Mouse (Mus musculus) hindbrain, embryonic 10.5 days (tissue): ENCODE measurements around the gene Slc25a18. TPM values are rescaled to one million over a fixed set of nuclear protein-coding genes. Genes with fewer than 3 reads are reported as not detected.

Experiments used
- DNase-seq: peaks from one replicate; pipeline ENCODE4 v3.0.0-alpha.2; 2017; ENCODE audit warnings: low spot score
- H3K27ac ChIP-seq: fragments of 300-500 bp; sonication (generic); 2 replicates; pipeline ENCODE4 v1.5.1; 2016; ENCODE audit warnings: mild to moderate bottlenecking, moderate library complexity
- H3K27me3 ChIP-seq: fragments of 300-500 bp; sonication (generic); 2 replicates; pipeline ENCODE4 v1.6.1; 2016; ENCODE audit warnings: mild to moderate bottlenecking; ENCODE audit not compliant: poor library complexity, insufficient read depth, severe bottlenecking
- H3K36me3 ChIP-seq: fragments of 300-500 bp; sonication (generic); 2 replicates; pipeline ENCODE4 v1.6.1; 2016; ENCODE audit warnings: mild to moderate bottlenecking, moderate library complexity
- H3K4me1 ChIP-seq: fragments of 300-500 bp; sonication (generic); replicated peaks from 2 replicates; pipeline ENCODE4 v1.6.1; 2016; ENCODE audit warnings: mild to moderate bottlenecking
- H3K4me3 ChIP-seq: fragments of 300-500 bp; sonication (generic); 2 replicates; pipeline ENCODE4 v1.5.1; 2016; ENCODE audit warnings: mild to moderate bottlenecking, moderate library complexity
- H3K9me3 ChIP-seq: fragments of 300-500 bp; sonication (generic); 2 replicates; pipeline ENCODE4 v1.6.1; 2016; ENCODE audit warnings: mild to moderate bottlenecking, moderate library complexity
- WGBS: fragments of 180-500 bp; shearing (Covaris S2); methylation state at CpG from one replicate; pipeline ENCODE4 v1.1.7; 2016; 5-methylcytosine and 5-hydroxymethylcytosine counted together
- polyA plus RNA-seq: library from polyadenylated mRNA; unstranded; fragments of >200 nt; fragmentation: Nextera tagmentation; extraction: Ambion mirVana; gene quantifications from 2 replicates; pipeline ENCODE4 v1.2.1, GENCODE M21; 2016

Gene Slc25a18
- polyA plus RNA-seq, result 0.25 and 1.4 TPM in 2 replicates

DNA sequence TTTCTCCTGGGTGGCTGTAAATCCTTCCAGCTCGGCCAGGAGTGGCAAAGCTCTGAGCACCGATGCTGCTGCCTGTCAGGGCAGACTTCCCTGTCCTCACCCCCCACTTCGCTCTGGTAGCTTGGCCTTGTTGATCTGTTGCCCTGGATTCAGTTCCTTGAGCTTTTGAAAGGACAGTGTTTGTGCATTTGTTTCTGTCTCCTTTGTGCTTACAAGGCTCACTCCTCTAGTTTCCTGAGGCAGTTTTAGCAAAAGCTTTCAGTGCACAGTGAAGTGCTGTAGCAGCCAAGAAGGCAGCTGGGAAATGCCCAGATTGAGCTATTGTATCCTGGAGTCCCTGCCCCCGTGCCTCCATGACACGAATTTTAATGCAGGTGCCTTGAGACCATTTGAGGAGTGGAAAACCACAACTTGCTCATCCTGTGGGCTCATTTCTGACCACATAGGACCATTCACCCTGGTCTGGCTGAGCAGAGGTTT is at the start of gene Slc25a18:
Gene Slc25a18 (plus strand): TSS at position 430 of the 480 bp plus-strand sequence.
- Histone ChIP-seq H3K9me3 (no peaks in the 10 kb centered on the region), H3K36me3 (peaks cover 52% of the 10 kb centered on the region), H3K27ac (peak within 1 kb of the TSS; percentile 82), H3K27me3 (no peaks in the 10 kb centered on the region), H3K4me3 (no peak within 1 kb of the TSS), H3K4me1 (peaks cover 25% of the 10 kb centered on the region)
- 54% methylated on average over 5 of the region's 5 CpGs for WGBS
- peak; percentile 30 for DNase-seq

DNA sequence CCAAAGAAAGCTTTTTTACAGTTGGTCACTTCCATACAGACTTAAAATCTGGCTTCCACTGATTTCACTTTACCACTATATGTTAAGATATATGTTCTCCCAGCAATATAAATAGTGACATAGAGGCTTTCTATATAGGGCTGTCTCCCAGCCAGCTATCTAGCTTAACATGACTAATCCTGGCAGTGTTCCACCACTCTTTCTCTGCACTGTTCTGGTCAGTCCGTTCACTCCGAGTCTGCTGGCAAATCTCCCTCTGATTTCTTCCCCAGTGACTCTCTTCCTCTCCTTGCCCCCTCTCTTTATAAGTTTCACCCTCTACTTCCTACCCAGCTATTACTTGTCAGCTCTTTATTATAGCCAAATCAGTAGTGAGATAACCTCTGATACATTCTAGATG is 47.4 kb upstream of the Slc25a18 start:
- Histone ChIP-seq H3K36me3 (peaks cover 19% of the 10 kb centered on the region), H3K4me3 (no peak overlapping the region), H3K27me3 (no peaks in the 10 kb centered on the region), H3K4me1 (no peaks in the 10 kb centered on the region), H3K27ac (no peak overlapping the region), H3K9me3 (no peaks in the 10 kb centered on the region)
- 92% methylated on average over 2 of the region's 2 CpGs for WGBS
- DNase-seq, result no peak

DNA sequence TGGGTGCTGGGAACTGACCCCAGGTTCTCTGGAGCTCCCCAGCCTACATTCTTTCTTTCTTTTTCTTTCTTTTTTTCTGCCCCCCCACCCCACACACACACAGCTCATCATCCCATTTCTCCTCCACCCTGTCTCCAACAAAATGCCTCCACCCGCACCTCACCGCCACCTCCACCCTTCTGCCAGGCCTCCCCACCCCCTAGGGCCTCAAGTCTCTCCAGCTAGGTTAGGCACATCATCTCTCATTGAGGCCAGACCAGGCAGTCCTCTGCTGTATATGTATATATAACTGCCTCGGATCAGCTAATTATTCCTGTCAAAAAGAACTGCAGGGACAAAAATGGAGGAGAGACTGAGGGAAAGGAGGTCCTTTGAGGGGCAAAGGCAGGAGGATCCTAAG is 37.4 kb upstream of the Slc25a18 start:
- 89% methylated on average over 3 of the region's 3 CpGs for WGBS

DNA sequence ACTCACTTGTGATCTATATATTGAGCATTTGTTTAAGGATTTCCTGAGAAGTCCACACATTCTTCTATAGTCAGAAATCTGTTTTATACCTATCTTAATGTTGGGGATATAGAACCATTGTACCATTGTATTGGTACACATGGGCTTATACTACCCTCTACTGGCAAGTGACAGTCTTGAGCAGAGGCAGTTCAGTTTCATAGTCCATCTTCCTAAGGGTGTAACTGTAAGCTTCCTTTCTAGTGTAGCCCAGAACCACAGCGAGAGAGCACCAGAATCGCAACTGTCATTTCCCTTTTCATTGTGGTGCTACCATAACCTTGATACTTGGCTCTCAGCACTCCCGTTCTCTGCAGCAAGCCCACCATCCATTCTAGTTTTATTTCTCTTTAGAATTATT is 36.8 kb upstream of the Slc25a18 start:
- 84% methylated on average over 3 of the region's 3 CpGs for WGBS
- no peak overlapping the region for H3K4me3 ChIP-seq
- no peaks in the 10 kb centered on the region for H3K27me3 ChIP-seq
- no peaks in the 10 kb centered on the region for H3K4me1 ChIP-seq
- no peak overlapping the region for H3K27ac ChIP-seq
- DNase-seq, result no peak
- no peaks in the 10 kb centered on the region for H3K9me3 ChIP-seq
- peaks cover 65% of the 10 kb centered on the region for H3K36me3 ChIP-seq

More for the DNA sequence above, 37.4 kb upstream of the Slc25a18 start:
- H3K4me3 ChIP-seq, result no peak overlapping the region
- no peak for DNase-seq
- H3K27me3 ChIP-seq, result no peaks in the 10 kb centered on the region
- H3K27ac ChIP-seq, result no peak overlapping the region
- no peaks in the 10 kb centered on the region for H3K4me1 ChIP-seq
- H3K36me3 ChIP-seq, result peaks cover 68% of the 10 kb centered on the region
- H3K9me3 ChIP-seq, result no peaks in the 10 kb centered on the region

DNA sequence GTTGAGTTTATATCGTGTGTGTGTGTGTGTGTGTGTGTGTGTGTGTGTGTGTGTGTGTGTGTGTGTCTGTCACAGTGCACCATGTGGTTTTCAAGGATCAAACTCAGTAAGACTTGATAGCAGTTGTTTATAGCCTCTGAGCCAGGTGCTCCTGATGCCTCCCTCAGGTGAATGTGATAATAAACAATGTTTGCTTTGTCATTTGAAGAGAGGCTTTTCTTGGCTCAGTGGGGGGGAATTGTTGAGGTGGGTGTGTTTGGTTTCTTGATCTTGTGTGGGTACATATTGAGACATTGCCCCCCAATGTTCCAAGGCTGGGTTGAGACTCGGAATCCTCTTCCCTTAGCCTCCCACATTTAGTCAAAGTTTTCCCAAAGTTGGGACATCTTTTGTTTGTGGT is 30.2 kb upstream of the Slc25a18 start:
- Histone ChIP-seq H3K27me3 (no peaks in the 10 kb centered on the region), H3K4me1 (no peaks in the 10 kb centered on the region), H3K27ac (no peak overlapping the region), H3K36me3 (peaks cover 60% of the 10 kb centered on the region), H3K9me3 (no peaks in the 10 kb centered on the region), H3K4me3 (no peak overlapping the region)
- no peak for DNase-seq
- 92% methylated on average over 2 of the region's 2 CpGs for WGBS

DNA sequence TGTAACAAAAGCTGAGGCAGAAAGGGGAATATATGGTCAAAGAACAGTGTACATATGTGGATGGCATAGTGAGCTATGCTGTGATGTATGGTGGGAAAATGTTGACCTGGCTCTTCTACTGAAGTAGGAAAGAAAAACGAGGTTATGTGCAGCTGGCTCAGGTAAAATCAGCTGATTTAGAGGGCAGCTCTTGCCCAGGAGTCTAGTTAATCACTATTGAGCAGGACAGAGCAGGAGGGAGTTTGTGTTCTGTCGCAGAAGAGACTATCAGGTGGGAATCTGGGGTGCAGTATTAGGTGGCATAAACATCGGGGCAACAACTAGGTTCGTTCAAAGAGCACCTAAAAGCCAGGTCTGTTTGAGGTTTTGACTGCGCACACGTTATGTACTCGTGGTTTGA is 29.1 kb upstream of the Slc25a18 start:
- 92% methylated on average over 7 of the region's 7 CpGs for WGBS
- Histone ChIP-seq H3K4me1 (no peaks in the 10 kb centered on the region), H3K27me3 (no peaks in the 10 kb centered on the region), H3K4me3 (no peak overlapping the region), H3K9me3 (no peaks in the 10 kb centered on the region), H3K27ac (no peak overlapping the region), H3K36me3 (peaks cover 60% of the 10 kb centered on the region)
- no peak for DNase-seq

DNA sequence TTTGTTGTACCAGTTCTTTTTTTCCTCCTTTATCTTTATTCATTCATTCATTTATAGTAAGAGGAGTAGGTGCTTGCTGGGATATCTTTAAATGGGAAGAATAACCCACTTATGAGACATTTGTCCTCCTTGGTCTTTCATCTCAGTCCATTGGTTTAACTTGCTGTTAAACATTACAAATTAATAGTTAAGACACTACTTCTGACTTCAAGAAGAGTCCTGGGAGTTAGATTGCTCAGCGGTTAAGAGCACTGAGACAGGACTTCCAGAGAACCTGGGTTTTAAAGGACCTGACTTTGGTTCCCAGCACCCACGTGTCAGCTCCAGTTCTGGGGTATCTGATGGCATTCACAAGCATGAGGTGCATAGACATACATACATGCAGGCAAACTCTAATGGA is 27.0 kb upstream of the Slc25a18 start:
- whole genome bisulfite sequencing, result 93% methylated on average over 2 of the region's 2 CpGs
- H3K27ac ChIP-seq, result no peak overlapping the region
- peaks cover 79% of the 10 kb centered on the region for H3K36me3 ChIP-seq
- H3K27me3 ChIP-seq, result no peaks in the 10 kb centered on the region
- DNase-seq, result no peak
- H3K4me1 ChIP-seq, result no peaks in the 10 kb centered on the region
- no peak overlapping the region for H3K4me3 ChIP-seq
- H3K9me3 ChIP-seq, result no peaks in the 10 kb centered on the region

DNA sequence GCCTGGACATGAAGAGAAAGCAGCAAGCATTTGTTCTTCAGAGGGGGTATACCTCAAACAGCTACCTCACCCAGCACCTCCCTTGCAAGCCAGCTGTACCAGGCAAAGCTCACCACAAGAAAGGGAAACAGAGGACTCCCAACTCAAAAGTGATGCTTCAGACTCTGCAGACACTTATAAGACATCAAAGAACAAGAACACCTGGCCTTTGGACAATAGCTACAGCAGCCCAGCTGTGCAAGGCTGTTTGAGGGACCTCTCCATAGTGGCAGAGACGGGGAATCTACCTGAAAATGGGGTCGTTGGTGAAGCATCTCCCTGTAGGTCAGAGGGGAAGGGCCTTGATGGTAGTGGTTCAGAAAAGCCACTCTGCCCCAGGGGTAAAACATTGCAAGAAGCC is 12.2 kb upstream of the Slc25a18 start:
- Histone ChIP-seq H3K4me1 (no peaks in the 10 kb centered on the region), H3K9me3 (no peaks in the 10 kb centered on the region), H3K4me3 (no peak overlapping the region), H3K36me3 (peaks cover 100% of the 10 kb centered on the region), H3K27me3 (no peaks in the 10 kb centered on the region), H3K27ac (no peak overlapping the region)
- 94% methylated on average over 2 of the region's 2 CpGs for WGBS
- DNase-seq, result no peak

DNA sequence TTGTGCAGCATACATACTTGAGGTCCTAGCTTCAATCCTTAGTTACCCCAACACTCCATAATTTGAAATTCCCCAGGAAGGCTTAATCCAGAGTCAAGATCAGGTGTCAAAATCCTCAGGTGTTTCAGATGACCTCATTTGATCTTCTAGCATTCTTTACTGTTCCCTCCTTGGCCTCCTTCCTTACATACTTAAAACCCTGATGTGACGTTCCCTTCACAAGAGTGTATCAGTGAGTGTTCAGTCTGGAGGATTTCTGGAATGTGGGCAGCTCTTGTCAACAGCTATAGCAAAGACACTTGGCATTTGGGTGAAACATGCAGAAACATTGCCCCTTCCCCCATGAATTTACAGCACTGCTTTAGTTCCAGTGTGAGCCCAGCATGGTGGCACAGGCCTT is 3.4 kb upstream of the Slc25a18 start:
- Histone ChIP-seq H3K4me3 (no peak overlapping the region), H3K27me3 (no peaks in the 10 kb centered on the region), H3K4me1 (peaks cover 25% of the 10 kb centered on the region), H3K27ac (no peak overlapping the region), H3K9me3 (no peaks in the 10 kb centered on the region), H3K36me3 (peaks cover 73% of the 10 kb centered on the region)
- 90% methylated on average over 1 of the region's 1 CpGs for WGBS
- no peak for DNase-seq

DNA sequence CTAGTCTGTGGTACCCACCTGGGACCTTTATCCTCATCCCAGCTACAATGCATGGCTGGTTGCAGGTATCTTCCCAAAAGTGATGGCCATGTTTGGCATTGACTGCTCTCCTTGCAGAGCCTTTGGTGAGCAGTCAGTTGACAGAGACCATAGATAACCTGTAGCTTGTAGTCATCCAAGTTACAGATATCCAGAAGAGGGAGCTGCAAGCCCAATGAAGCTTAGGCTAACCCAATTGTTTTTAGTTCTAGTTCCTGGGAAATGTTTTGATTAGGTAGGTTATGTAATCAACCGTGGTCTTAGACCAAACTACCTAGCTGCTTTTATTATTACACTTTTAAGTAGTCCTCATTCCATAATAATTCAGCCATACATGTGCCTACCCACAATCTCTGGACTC is 2.0 kb upstream of the Slc25a18 start:
- Histone ChIP-seq H3K4me1 (peaks cover 25% of the 10 kb centered on the region), H3K27ac (no peak overlapping the region), H3K36me3 (peaks cover 65% of the 10 kb centered on the region), H3K9me3 (no peaks in the 10 kb centered on the region), H3K27me3 (no peaks in the 10 kb centered on the region), H3K4me3 (no peak overlapping the region)
- no peak for DNase-seq
- 87% methylated on average over 1 of the region's 1 CpGs for WGBS

DNA sequence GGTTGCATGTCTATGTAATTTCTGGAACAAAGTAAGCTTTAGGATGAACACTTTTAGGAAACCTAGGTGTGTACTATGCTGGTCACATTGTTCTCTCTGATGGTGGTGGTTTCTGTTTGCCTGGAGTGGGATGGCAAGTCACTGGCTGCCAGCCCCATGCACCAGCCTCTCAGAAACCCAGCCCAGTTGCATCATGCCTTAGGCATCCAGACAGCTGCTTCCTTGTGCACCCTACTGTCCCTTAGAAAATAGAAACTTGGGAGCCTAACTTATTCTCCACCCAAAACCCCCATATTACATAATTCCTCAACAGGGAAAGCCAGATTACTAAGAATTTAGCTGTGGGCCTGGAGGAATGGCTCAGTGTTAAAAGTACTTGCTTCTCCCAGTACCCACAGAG is 1.4 kb upstream of the Slc25a18 start:
- no peaks in the 10 kb centered on the region for H3K27me3 ChIP-seq
- H3K4me1 ChIP-seq, result peaks cover 25% of the 10 kb centered on the region
- H3K9me3 ChIP-seq, result no peaks in the 10 kb centered on the region
- no peak for DNase-seq
- H3K27ac ChIP-seq, result peak overlapping the region; percentile 82; the same call in 1 of the 2 replicates
- H3K36me3 ChIP-seq, result peaks cover 60% of the 10 kb centered on the region
- no peak overlapping the region for H3K4me3 ChIP-seq

DNA sequence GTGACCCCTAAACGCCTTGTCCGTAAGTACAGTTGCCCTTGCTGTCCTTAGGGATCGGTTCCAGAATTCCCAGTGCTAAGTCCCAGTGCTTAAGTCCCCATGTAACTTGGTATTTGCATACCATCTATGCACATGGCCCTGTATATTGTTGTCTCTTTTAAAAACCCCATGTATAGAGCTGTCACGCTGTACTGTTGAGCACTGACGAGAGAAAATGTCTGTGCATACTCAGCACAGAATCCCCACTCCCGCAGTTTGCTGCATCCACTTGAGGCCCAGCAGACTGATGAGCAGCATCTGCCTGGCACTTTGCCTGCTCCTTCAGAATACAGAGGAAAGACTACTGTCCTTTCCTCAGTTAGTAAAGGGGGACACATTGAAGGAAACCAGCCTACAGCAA is 385 bp downstream of the Slc25a18 start:
- peaks cover 47% of the 10 kb centered on the region for H3K36me3 ChIP-seq
- H3K27ac ChIP-seq, result peak overlapping the region; percentile 82
- no peak overlapping the region for H3K4me3 ChIP-seq
- no peaks in the 10 kb centered on the region for H3K9me3 ChIP-seq
- WGBS, result 78% methylated on average over 6 of the region's 6 CpGs
- H3K4me1 ChIP-seq, result peaks cover 25% of the 10 kb centered on the region
- no peak for DNase-seq
- no peaks in the 10 kb centered on the region for H3K27me3 ChIP-seq

DNA sequence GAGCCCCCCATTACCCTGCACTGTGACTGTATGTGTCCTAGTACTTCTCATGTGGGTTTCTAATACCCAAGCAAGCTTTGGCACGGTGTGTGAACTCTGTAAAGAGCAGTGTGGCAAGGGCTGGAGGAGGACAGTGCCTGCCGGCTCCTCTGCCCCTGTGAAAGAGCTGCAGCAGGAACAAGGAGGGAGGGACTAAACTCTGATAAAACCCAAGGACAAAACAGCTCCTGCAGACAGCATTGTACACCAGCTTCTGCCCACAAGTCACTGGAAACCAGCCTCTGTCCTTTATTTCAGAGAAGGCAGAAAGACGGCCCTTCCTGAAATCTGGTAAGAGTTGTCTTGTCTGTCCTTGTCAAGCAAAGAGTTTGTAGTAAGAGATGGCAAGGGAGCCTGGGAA is 2.9 kb downstream of the Slc25a18 start:
- 89% methylated on average over 3 of the region's 3 CpGs for WGBS
- no peak for DNase-seq

DNA sequence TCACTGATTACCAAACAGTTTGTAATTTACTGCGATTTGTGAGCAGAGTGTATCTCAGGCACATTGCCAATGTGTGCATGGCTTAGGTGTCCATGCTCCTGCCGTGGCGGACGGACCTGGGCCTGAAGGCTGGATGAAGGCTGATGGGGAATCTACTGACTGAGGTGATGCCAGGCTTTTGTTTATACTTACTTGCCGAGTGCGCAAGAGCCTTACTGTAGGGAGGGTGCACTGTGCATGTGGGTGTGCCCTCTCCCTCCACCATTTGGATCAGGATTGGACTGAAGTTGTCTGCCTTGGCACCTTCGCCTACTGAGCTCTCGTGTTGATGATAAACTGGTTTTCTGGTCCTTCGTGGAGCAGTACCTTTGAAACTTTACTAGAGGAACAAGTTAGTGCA is 4.2 kb downstream of the Slc25a18 start:
- no peak for DNase-seq
- H3K27me3 ChIP-seq, result no peaks in the 10 kb centered on the region
- H3K4me1 ChIP-seq, result peaks cover 18% of the 10 kb centered on the region
- no peak overlapping the region for H3K4me3 ChIP-seq
- H3K36me3 ChIP-seq, result peaks cover 14% of the 10 kb centered on the region
- no peak overlapping the region for H3K27ac ChIP-seq
- no peaks in the 10 kb centered on the region for H3K9me3 ChIP-seq
- 87% methylated on average over 9 of the region's 9 CpGs for WGBS

More for the DNA sequence above, 2.9 kb downstream of the Slc25a18 start:
- no peaks in the 10 kb centered on the region for H3K9me3 ChIP-seq
- H3K36me3 ChIP-seq, result peaks cover 25% of the 10 kb centered on the region
- no peak overlapping the region for H3K4me3 ChIP-seq
- H3K27me3 ChIP-seq, result no peaks in the 10 kb centered on the region
- 0 out of 2 replicates have a peak overlapping the region, but pooled peaks have one; percentile 12 for H3K27ac ChIP-seq
- H3K4me1 ChIP-seq, result peaks cover 25% of the 10 kb centered on the region
